Mouse (Mus musculus) heart, adult 2 months (tissue): Measurements from ENCODE around the gene Trim32.

Experiments
- CTCF ChIP-seq: fragments of 200-600 bp; IDR thresholded peaks from 2 replicates; pipeline ENCODE4 v1.8.1; 2022; ENCODE audit warnings: antibody characterized with exemption, mild to moderate bottlenecking, moderate library complexity
- EP300 ChIP-seq: fragments of 200-500 bp; IDR thresholded peaks from 2 replicates; pipeline ENCODE4 v1.6.1; 2011; ENCODE audit warnings: low read depth, low read length, control low read depth; ENCODE audit not compliant: insufficient read depth
- POLR2A ChIP-seq: fragments of 200-500 bp; IDR thresholded peaks from 2 replicates; pipeline ENCODE4 v1.6.1; 2011; ENCODE audit warnings: mild to moderate bottlenecking, low read depth, low read length, control low read depth; ENCODE audit not compliant: insufficient read depth

DNA sequence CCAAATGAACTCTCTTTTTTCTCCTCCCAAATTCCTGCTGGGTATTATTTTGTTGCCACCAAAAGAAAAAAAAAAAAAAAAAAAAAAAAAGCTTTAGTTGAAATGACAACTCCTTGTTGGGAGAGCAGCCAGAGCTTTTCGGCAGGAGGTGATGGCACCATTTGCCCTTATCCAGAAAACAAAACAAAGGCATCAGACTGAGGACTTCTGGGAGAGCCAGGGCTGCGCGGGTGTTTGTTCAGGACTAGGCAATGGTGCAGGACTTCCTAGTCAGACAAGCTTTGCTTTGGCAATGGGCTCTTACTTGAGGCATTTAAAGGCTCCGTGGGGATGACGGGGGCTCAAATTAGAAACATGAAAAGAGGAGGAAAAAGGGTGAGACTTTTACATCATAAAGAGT lies 17.8 kb upstream of the Trim32 start:
- TF ChIP-seq CTCF (no peak), POLR2A (no peak), EP300 (no peak)
